Mouse (Mus musculus) intestine, embryonic 15.5 days (tissue): ENCODE results near the gene St3gal3. TPM values are rescaled to one million over a fixed set of nuclear protein-coding genes. Genes with fewer than 3 reads are reported as not detected.
A peak's percentile ranks its signal among the peaks of the same experiment; 100 is the strongest.

Experiments
- ATAC-seq: fragments of 200-750 bp; cut with Nextera tagmentation; 2 replicates; pipeline ENCODE4 v1.8.0; 2017; ENCODE audit warnings: moderate TSS enrichment, moderate library complexity
- H3K27ac ChIP-seq: fragments of 300-500 bp; sonication (generic); 2 replicates; pipeline ENCODE4 v1.5.1; 2015; ENCODE audit warnings: mild to moderate bottlenecking, inconsistent platforms
- H3K27me3 ChIP-seq: fragments of 300-500 bp; sonication (generic); replicated peaks from 2 replicates; pipeline ENCODE4 v1.6.1; 2015; ENCODE audit warnings: inconsistent platforms
- H3K36me3 ChIP-seq: fragments of 300-500 bp; sonication (generic); 2 replicates; pipeline ENCODE4 v1.6.1; 2015; ENCODE audit warnings: inconsistent platforms
- H3K4me1 ChIP-seq: fragments of 300-500 bp; sonication (generic); replicated peaks from 2 replicates; pipeline ENCODE4 v1.6.1; 2015; ENCODE audit warnings: inconsistent platforms
- H3K4me2 ChIP-seq: fragments of 300-500 bp; sonication (generic); replicated peaks from 2 replicates; pipeline ENCODE4 v1.6.1; 2015; ENCODE audit warnings: mild to moderate bottlenecking, inconsistent platforms
- H3K4me3 ChIP-seq: fragments of 300-500 bp; sonication (generic); replicated peaks from 2 replicates; pipeline ENCODE4 v1.5.1; 2015; ENCODE audit warnings: inconsistent platforms
- H3K9ac ChIP-seq: fragments of 300-500 bp; sonication (generic); 2 replicates; pipeline ENCODE4 v1.6.1; 2015; ENCODE audit warnings: inconsistent platforms
- H3K9me3 ChIP-seq: fragments of 300-500 bp; sonication (generic); 2 replicates; pipeline ENCODE4 v1.6.1; 2016; ENCODE audit warnings: inconsistent platforms
- WGBS: fragments of 180-500 bp; shearing (Covaris S2); methylation state at CpG from one replicate; pipeline ENCODE4 v1.1.7; 2015; 5-methylcytosine and 5-hydroxymethylcytosine counted together
- polyA plus RNA-seq: library from polyadenylated mRNA; unstranded; fragments of >200 nt; fragmentation: Nextera tagmentation; extraction: Ambion mirVana; gene quantifications from 2 replicates; pipeline ENCODE4 v1.2.1, GENCODE M21; 2015

The St3gal3 gene
- polyA plus RNA-seq, 1 experiment from 2014 or later: 8.2 TPM

- Histone ChIP-seq H3K4me2 (peak overlapping the region; percentile 91), H3K27me3 (no peaks in the 10 kb centered on the region), H3K27ac (peak overlapping the region; percentile 57; the same call in 1 of the 2 replicates), H3K4me1 (peaks cover 11% of the 10 kb centered on the region), H3K4me3 (peak overlapping the region; percentile 94), H3K9me3 (no peaks in the 10 kb centered on the region), H3K36me3 (peaks cover 20% of the 10 kb centered on the region), H3K9ac (peak overlapping the region; percentile 93; the same call in 1 of the 2 replicates)
- no peak for ATAC-seq
- WGBS: 90% methylated on average over 1 of the region's 1 CpGs
These were observed 700 bp upstream of the St3gal3 start for GRCm38 (mm10) chr4:118135414-118135813.

- no peak for ATAC-seq
- Histone ChIP-seq H3K4me1 (peaks cover 15% of the 10 kb centered on the region), H3K4me2 (no peak overlapping the region), H3K27ac (no peak overlapping the region), H3K4me3 (no peak overlapping the region), H3K9me3 (no peaks in the 10 kb centered on the region), H3K9ac (no peak overlapping the region), H3K27me3 (no peaks in the 10 kb centered on the region), H3K36me3 (no peaks in the 10 kb centered on the region)
- 87% methylated on average over 5 of the region's 5 CpGs for WGBS
These were observed 3.4 kb downstream of the St3gal3 start for GRCm38 (mm10) chr4:118131329-118131728.

- no peak overlapping the region for H3K9ac ChIP-seq
- H3K27ac ChIP-seq: peak overlapping the region; percentile 71
- H3K27me3 ChIP-seq: no peaks in the 10 kb centered on the region
- no peak overlapping the region for H3K4me3 ChIP-seq
- 0 out of 2 replicates have a peak, but pooled peaks cover 11% of the 10 kb centered on the region for H3K4me1 ChIP-seq
- no peak overlapping the region; the same call in 1 of the 2 replicates for H3K4me2 ChIP-seq
- H3K36me3 ChIP-seq: no peaks in the 10 kb centered on the region
- peak; percentile 76 for ATAC-seq
- no peaks in the 10 kb centered on the region for H3K9me3 ChIP-seq
- 64% methylated on average over 14 of the region's 14 CpGs for WGBS
These were observed 11.5 kb downstream of the St3gal3 start for GRCm38 (mm10) chr4:118123030-118123704.

- WGBS: 70% methylated on average over 10 of the region's 10 CpGs
- peaks cover 11% of the 10 kb centered on the region; the same call in 1 of the 2 replicates for H3K4me1 ChIP-seq
- H3K36me3 ChIP-seq: no peaks in the 10 kb centered on the region
- ATAC-seq: peak; percentile 32; the same call in 1 of the 2 replicates
- no peak overlapping the region for H3K27ac ChIP-seq
- H3K27me3 ChIP-seq: no peaks in the 10 kb centered on the region
- H3K4me2 ChIP-seq: no peak overlapping the region
- no peaks in the 10 kb centered on the region for H3K9me3 ChIP-seq
- no peak overlapping the region for H3K4me3 ChIP-seq
- no peak overlapping the region for H3K9ac ChIP-seq
These were observed 12.6 kb downstream of the St3gal3 start for GRCm38 (mm10) chr4:118122078-118122477.

- Histone ChIP-seq H3K36me3 (no peaks in the 10 kb centered on the region), H3K27me3 (no peaks in the 10 kb centered on the region), H3K9ac (no peak overlapping the region), H3K4me3 (no peak overlapping the region), H3K27ac (no peak overlapping the region), H3K4me1 (peaks cover 5% of the 10 kb centered on the region; the same call in 1 of the 2 replicates), H3K4me2 (no peak overlapping the region), H3K9me3 (no peaks in the 10 kb centered on the region)
- ATAC-seq: 0 out of 2 replicates have a peak, but pooled peaks have one; percentile 36
- WGBS: 84% methylated on average over 10 of the region's 10 CpGs
These were observed 17.1 kb downstream of the St3gal3 start for GRCm38 (mm10) chr4:118117565-118117964.

GRCm38 (mm10) chr4:118116098-118116497, 18.6 kb downstream of the St3gal3 start:
- Histone ChIP-seq H3K9ac (no peak overlapping the region), H3K4me2 (no peak overlapping the region), H3K27ac (no peak overlapping the region), H3K4me3 (no peak overlapping the region), H3K27me3 (no peaks in the 10 kb centered on the region), H3K9me3 (no peaks in the 10 kb centered on the region), H3K4me1 (no peaks in the 10 kb centered on the region; the same call in 1 of the 2 replicates), H3K36me3 (no peaks in the 10 kb centered on the region)
- WGBS: 87% methylated on average over 11 of the region's 11 CpGs
- no peak for ATAC-seq

- no peak overlapping the region for H3K4me3 ChIP-seq
- no peaks in the 10 kb centered on the region for H3K27me3 ChIP-seq
- WGBS: 77% methylated on average over 7 of the region's 7 CpGs
- no peaks in the 10 kb centered on the region for H3K9me3 ChIP-seq
- no peak overlapping the region for H3K4me2 ChIP-seq
- no peak for ATAC-seq
- H3K27ac ChIP-seq: no peak overlapping the region
- H3K36me3 ChIP-seq: no peaks in the 10 kb centered on the region
- H3K9ac ChIP-seq: no peak overlapping the region
- no peaks in the 10 kb centered on the region; the same call in 1 of the 2 replicates for H3K4me1 ChIP-seq
These were observed 19.6 kb downstream of the St3gal3 start for GRCm38 (mm10) chr4:118115132-118115531.

GRCm38 (mm10) chr4:118112601-118113000, 22.1 kb downstream of the St3gal3 start:
- Histone ChIP-seq H3K4me2 (no peak overlapping the region), H3K4me3 (no peak overlapping the region)

GRCm38 (mm10) chr4:118109649-118110048, 25.1 kb downstream of the St3gal3 start:
- Histone ChIP-seq H3K36me3 (peaks cover 4% of the 10 kb centered on the region; the same call in 1 of the 2 replicates), H3K9ac (no peak overlapping the region), H3K9me3 (no peaks in the 10 kb centered on the region), H3K4me1 (peaks cover 9% of the 10 kb centered on the region), H3K27me3 (no peaks in the 10 kb centered on the region), H3K4me3 (no peak overlapping the region), H3K27ac (no peak overlapping the region), H3K4me2 (no peak overlapping the region; the same call in 1 of the 2 replicates)
- 55% methylated on average over 13 of the region's 13 CpGs for WGBS
- peak; percentile 57; the same call in 1 of the 2 replicates for ATAC-seq

More at GRCm38 (mm10) chr4:118112601-118113000, 22.1 kb downstream of the St3gal3 start:
- 0 out of 2 replicates have a peak, but pooled peaks cover 4% of the 10 kb centered on the region for H3K36me3 ChIP-seq
- no peak for ATAC-seq
- peaks cover 9% of the 10 kb centered on the region for H3K4me1 ChIP-seq
- H3K27me3 ChIP-seq: no peaks in the 10 kb centered on the region
- 57% methylated on average over 12 of the region's 12 CpGs for WGBS
- no peak overlapping the region for H3K9ac ChIP-seq
- no peaks in the 10 kb centered on the region for H3K9me3 ChIP-seq
- H3K27ac ChIP-seq: no peak overlapping the region

GRCm38 (mm10) chr4:118108779-118109178, 25.9 kb downstream of the St3gal3 start:
- H3K9me3 ChIP-seq: no peaks in the 10 kb centered on the region
- ATAC-seq: peak; percentile 85
- WGBS: 39% methylated on average over 7 of the region's 7 CpGs
- H3K9ac ChIP-seq: no peak overlapping the region
- H3K27me3 ChIP-seq: no peaks in the 10 kb centered on the region
- H3K27ac ChIP-seq: no peak overlapping the region
- peak overlapping the region; percentile 29 for H3K4me2 ChIP-seq
- peaks cover 9% of the 10 kb centered on the region for H3K4me1 ChIP-seq
- peaks cover 4% of the 10 kb centered on the region; the same call in 1 of the 2 replicates for H3K36me3 ChIP-seq
- no peak overlapping the region for H3K4me3 ChIP-seq

- H3K4me1 ChIP-seq: peaks cover 9% of the 10 kb centered on the region
- no peak overlapping the region for H3K4me3 ChIP-seq
- no peaks in the 10 kb centered on the region for H3K27me3 ChIP-seq
- H3K4me2 ChIP-seq: no peak overlapping the region
- H3K9ac ChIP-seq: no peak overlapping the region
- ATAC-seq: no peak
- H3K36me3 ChIP-seq: peaks cover 4% of the 10 kb centered on the region; the same call in 1 of the 2 replicates
- no peaks in the 10 kb centered on the region for H3K9me3 ChIP-seq
- 96% methylated on average over 3 of the region's 3 CpGs for whole genome bisulfite sequencing
- H3K27ac ChIP-seq: no peak overlapping the region
These were observed 29.3 kb downstream of the St3gal3 start for GRCm38 (mm10) chr4:118105256-118106053.

- no peaks in the 10 kb centered on the region for H3K9me3 ChIP-seq
- no peak overlapping the region for H3K27ac ChIP-seq
- H3K4me1 ChIP-seq: no peaks in the 10 kb centered on the region
- WGBS: 79% methylated on average over 8 of the region's 8 CpGs
- no peak for ATAC-seq
- peaks cover 4% of the 10 kb centered on the region; the same call in 1 of the 2 replicates for H3K36me3 ChIP-seq
- no peak overlapping the region for H3K9ac ChIP-seq
- H3K4me3 ChIP-seq: no peak overlapping the region
- H3K4me2 ChIP-seq: no peak overlapping the region
- H3K27me3 ChIP-seq: no peaks in the 10 kb centered on the region
These were observed 31.4 kb downstream of the St3gal3 start for GRCm38 (mm10) chr4:118103280-118103830.
